Mouse (Mus musculus) thymus, postnatal 4 days (tissue): ENCODE data around the gene Dscam.
A peak's percentile ranks its signal among the peaks of the same experiment; 100 is the strongest.

ENCODE experiments used
- DNase-seq: peaks from one replicate; pipeline ENCODE4 v3.0.0; 2021

Dscam gene

DNA sequence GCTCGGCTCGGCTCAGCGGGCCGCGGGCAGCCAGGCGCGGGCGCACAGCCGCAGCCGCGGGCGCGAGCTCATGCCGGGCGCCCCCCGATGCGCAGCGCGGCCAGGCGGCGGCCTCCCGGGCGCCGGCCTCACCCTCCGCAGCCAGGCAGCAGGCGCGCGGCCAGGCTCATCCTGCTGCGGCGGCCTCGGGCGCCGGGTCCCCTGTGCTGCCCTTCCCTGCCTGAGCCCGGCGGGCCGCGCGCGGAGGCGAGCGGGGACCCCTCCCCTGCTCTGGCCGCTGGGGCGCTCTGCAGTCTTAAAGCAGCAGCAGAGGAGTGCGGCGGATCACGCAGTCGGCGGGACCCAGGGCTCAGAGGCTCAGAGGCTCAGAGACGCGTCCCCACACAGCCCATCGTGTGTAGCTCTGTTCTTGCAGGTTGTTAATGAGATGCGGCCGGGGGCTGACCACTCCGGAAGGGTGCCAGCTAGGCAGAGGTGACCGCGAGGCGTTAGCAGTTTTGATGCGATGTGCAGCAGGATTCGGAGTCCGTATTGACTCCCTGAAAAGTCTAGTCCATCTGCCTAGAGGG, at the start of gene Dscam:
Dscam (minus strand) TSS at position 240 of the 569 bp plus-strand sequence.
- peak; percentile 9 for DNase-seq

DNA sequence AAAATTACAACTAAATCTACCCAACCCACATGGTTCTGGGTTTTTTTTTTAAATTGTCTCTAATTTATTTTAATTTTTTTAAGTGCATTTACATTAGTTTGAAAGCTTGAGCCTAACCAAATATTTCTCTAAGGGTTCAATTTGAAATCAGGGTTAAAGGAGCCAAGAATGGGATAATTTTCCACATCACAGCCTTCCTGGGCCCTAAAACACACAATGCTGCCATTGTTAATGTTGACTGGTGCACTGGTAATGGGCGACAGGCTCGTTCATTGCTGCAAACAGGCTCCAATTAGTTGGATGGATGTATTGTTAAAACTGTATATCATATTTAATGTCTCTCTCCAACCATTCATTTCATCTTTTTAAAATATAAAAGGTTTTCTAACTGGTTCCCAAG, 48.8 kb upstream of the Dscam start:
- DNase-seq, result no peak

DNA sequence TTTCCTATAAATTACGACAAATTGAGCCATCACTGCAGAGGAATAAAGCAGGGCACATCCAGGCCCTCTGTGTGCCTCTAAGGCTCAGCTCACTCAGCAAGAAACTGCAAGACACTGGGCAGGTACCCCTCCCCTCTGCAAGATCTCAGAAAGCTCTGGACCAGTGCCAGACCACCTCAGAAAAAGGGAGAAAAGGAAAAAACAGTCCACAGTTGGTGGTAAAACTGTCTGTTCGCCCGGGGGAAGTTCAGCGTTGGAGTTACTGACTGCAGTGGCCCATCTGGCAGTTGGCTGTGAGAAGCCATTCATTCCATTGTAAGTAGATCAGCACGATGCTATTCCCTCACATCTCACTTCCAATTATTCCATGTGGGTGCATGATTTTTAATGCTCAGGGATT, 39.4 kb upstream of the Dscam start:
- DNase-seq, result no peak

DNA sequence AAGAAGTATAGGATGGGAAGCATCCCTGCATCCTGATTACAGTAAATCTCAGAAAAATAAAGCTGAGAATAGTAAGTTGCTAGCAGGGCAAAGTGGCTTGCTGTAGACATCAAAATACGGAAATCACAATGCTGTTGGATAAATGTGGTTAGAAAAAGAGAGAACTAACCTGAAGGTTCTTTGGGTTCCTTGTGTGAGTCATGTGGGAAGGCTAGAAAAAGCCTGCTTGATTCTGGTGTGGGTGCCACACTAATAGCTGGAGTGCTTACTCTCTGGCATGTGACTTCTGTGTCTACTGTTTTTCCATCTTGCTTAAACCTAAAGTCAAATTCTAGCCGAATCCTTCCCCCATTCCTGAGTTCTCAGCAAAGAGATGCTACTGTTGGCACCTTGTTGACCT, 37.7 kb upstream of the Dscam start:
- no peak for DNase-seq

DNA sequence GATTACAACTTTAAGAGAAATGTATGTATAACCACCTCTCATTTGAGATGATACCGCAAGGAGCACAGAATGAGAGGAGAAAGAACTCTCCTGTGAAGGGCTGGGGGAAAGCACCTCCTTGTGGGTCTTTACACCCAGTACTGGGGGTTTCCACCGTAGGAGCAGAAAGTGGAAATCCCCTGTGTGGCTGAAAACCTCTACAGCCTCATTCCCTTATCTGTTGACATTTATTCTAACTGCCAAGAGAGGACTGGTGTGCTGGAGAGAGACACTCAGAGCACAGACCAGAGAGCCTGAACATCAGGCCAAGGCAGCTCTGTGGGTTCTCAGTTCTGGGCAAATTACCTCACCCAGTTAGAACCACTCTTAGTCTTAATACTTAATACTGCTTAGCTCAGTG, 33.5 kb upstream of the Dscam start:
- DNase-seq, result no peak

DNA sequence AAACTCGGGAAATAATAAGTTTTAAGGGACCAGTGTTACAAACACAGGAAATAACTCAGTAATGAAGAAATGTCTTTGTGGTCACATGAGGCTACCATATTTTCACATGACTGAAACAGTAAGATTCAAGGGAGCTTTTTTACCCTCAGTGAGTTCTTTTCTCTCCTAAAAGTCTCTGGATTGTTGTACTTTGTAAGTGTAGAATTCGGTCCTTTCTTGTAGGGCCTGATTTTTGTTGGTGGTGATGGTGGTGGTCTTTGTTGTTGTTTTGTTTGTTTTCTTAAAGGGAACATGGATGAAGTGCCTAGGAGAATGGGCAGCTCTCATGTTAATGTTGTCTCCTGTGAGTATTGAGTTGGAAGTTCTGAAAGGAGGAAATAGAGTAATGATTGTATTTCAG, 33.0 kb upstream of the Dscam start:
- no peak for DNase-seq

DNA sequence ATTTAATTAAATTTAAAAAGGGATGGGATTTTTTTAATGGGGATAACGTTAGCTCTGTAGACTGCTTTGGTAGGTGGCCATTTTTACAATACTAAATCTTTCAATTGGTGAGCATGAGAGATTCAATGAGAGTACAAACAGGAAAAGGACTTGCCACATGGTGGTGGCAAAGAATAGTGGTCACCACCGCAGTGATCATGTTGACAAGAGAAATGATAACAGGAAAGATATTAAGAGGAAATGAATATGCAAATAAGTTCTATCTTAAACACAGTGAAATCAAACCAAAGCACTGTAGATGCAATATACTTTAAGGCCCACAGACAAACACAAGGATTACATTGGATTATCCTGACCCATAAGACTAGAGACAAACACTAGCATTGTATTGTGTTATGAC, 24.1 kb upstream of the Dscam start:
- no peak for DNase-seq

DNA sequence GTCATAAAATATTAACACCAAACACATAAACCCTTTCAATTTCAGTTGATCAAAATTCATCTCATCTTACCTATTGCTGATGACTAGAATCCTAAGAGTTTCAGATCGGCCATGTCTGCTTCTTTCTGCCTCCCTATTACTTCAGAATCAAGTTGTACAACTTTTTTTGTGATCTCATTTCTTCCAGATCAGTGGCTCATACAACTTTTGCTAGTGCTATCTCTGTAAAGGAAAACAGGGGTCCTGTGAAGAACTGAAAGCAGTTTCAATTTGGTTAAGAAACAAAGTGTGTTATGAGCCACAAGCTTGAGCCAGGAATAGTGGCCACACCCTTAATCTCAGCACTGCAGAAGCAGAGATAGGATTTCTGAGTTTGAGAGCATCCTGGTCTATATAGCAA, 23.6 kb upstream of the Dscam start:
- no peak for DNase-seq

DNA sequence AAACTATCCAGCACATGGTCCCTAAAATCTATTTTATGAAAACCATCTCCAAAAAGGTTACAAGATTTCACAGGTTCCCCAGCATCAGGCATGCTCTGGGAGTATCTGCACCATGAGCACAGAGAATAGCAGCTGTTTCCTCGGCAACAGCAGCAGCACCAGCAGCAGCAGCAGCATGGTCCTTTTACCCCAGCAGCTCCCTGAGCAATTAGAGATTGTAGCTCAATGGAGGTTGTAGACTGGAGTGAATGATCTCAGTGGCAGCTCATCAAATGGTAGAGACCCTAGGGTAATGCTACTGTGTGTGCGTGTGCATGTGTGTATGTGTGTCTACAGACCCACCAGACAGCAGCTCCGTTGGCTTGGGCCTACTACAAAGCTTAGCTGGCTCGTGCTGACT, 21.7 kb upstream of the Dscam start:
- DNase-seq, result no peak

DNA sequence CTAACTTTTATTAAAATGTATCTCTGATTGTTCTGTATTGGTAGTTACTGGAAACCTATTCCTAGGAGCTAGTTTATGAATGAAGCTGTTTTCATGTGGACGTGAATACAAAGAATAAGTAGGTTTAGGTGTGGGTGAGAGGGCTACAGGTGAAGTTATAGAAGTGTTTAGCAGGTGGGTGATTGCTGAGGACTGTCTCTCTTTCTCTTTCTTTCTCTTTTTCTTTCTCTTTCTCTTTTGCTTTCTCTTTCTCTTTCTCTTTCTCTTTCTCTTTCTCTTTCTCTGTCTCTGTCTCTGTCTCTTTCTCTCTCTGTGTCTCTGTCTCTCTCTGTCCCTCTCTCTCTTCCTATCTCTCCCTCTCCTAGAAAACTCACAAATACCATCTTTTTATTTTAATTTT, 20.1 kb upstream of the Dscam start:
- no peak for DNase-seq

DNA sequence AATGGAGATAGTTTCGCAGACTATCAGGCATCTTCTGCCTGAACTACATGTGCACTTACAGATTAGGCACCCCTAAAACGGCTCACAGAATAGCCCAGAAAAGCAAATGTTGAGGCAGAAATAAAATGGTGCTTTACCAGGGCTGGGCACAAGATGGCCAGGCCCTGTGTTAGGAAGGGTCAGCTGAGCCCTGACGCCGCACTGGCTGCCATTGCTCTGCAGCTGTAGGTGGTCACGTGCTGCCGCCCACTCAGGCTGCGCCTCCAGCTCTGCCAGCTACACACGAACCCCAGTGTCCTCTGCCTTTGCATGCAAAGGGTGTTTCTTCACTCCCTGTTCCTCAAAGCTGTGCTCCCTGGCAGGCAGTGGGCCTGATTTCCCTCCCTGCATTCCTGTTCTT, 948 bp upstream of the Dscam start:
- DNase-seq, result no peak

DNA sequence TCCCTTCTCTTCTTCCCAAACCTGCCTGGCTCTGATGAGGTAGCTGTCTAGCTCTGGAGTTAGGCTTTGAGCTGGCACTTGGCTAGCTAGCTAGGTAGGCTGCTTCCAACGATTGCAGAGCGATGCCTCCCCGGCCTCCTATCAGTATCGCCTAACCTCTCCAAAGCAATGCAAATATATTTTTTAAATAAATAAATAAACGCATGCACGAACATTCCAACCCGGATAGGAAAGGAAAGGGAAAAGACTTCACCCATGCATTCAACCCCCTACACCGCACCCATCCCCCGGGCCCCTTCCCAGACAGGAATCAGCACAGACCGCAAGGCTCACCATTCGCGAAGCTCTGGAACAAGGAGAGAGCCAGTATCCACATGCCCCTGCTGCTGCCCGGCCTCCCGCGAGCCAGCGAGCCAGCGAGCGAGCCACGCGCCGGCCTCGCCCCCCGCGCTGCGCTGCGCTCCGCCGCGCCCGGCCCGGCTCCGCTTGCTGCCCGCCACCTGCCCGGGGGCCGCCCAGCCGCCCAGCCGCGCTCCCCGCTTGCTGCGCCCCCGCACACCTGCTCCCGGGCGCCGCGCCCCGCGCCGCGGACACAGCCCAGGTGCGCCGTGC, 545 bp downstream of the Dscam start:
- DNase-seq, result no peak

DNA sequence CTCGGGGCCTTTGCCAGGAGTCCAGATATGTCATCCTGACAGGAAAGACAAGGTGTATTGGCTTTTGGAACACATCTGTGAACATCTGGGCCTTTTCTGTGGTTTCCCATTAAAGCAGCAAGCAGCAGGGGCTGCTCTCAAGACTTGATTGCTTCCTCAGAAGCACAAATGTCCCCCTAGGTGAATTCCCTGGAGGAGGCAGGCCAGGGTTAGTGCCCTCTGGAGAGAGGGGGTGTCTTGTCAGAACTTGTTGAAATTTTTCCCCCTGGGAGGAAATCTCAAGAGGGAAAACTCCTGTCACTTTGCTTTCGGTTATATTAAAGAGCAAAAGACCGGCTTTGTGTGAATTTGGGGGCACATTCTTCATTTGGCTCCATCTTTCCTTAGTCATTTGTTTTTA, 1.9 kb downstream of the Dscam start:
- DNase-seq, result no peak

DNA sequence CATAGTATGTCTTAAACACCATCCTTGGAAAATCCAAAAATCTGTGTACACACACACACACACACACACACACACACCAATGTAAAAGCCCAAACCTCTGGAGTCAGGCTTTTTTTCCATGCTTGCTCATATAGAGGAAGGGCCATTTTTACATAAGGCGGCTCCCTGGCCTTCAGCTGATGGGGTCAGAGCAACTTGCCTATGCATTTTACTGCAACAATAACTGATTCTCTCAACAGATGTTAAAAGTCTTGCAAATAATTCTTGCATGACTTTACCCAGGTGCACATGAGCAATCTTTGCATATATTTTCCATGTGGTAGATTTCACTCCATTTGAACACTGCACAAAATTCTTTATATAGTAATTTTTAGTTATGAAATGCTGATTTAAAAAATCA, 2.5 kb downstream of the Dscam start:
- DNase-seq, result no peak

DNA sequence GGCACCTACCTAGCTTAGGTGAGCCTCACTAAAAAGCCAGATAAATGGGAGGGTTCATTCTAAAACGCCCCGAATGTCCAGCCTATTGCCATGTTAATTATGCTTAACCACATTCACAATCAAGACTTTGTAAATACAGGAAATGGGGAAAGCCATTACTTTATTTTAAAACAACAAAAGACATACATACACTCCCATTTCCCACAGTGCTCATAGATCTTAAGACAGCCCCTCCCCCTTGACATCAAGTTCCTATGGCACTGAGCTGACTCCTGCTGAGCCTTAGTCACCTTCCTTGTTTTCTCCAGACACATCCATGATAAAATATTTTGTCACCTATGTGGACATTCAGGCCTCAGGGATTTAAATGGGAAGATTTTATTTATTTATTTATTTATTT, 4.4 kb downstream of the Dscam start:
- DNase-seq, result no peak

DNA sequence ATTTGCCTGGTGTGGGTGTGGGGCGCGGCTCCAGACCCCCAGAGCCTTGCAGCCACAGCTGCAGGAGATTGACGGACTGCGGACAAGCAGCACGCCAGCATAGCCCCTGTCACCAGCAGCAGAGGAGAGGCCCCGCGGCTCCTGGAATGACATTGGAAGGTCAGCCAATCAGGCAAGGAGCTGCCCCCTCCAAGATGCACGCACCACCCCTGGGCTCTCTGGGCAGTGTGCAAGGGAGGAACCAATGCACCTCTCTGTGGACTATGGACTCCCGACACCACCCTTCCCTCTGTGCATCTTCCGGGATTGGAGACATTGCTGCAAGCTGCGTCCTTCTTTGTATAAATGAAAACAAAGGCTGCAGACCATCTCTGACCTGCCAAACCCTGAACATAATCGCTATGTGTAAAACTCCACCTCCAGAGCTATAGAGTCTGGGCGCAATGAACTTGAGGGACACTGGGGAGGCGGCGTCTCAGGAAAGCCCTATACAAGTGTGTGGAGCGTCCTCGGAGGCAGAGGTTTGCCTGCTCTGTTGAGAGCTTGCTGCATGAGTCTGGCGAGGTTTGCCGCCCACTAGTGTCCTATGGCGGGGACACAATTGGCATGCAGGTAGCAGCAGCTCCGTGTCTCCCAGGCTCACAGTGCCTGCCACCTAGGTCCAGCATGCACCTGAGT, 5.0 kb downstream of the Dscam start:
- DNase-seq, result peak; percentile 31

DNA sequence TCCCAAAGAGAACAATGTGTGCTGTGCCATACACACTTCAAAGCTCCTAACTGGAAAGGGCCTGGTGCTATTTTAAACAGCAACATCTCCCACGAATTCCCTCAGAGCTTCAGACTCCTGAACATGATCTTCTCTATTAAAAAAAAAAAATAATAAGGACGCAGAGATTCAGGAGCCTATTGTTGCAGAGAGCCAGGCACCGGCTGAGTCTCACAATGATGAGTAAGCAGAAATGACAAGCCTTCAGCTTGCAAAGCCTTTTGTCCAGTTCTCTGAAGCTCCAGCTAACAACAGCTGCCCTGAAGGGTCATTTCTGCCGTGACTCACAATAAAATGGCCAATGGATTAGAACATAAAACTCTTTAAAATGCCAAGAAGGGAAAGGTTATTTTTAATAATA, 12.3 kb downstream of the Dscam start:
- no peak for DNase-seq

DNA sequence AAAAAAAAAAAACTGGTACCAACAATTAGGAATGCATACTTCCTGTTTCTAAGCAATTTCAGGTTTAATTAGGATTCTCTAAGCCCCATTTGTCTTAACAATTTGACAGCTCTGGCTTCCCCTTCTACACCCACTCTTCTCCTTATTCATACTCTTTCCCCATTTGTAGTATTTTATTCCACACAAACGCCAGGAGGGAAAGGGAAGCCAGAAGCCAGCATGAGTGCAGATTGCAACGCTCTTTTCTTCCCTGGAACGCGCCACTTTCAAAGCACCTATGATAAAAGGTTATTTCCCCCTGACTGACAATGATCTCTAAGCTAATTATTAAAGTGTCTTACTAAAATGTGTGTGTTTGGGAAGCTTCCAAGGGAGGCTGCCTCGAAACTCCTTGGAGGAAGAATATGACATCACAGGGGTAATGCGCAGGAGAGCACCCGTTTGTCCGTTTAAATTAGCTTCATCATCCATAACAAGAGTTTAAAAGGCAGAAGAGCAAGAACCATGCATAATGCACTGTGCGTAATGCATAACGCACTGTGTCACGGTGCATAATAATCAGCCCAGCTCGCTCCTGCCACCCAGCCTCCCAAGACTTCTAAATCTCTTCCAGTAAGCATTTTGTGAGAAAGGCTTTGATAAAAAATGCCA, 25.9 kb downstream of the Dscam start:
- DNase-seq, result no peak

DNA sequence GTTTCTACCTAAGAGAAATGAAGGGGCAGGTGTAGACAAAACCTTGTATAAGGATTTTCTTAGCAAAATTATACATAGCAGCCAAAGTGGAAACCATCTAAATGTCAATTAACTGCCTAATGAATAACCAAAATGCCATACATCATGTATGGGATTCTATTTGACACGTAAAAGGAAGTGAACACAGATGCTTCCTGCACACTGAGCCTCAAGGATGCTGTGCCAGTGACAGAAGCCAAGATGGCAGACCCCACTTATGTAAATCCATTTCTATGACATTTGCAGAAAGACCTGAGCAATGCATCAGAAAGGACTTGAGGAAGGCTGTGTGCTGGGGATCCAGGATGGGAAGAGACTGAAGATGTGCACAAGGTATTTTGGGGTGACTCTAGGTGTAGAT, 28.6 kb downstream of the Dscam start:
- DNase-seq, result no peak

DNA sequence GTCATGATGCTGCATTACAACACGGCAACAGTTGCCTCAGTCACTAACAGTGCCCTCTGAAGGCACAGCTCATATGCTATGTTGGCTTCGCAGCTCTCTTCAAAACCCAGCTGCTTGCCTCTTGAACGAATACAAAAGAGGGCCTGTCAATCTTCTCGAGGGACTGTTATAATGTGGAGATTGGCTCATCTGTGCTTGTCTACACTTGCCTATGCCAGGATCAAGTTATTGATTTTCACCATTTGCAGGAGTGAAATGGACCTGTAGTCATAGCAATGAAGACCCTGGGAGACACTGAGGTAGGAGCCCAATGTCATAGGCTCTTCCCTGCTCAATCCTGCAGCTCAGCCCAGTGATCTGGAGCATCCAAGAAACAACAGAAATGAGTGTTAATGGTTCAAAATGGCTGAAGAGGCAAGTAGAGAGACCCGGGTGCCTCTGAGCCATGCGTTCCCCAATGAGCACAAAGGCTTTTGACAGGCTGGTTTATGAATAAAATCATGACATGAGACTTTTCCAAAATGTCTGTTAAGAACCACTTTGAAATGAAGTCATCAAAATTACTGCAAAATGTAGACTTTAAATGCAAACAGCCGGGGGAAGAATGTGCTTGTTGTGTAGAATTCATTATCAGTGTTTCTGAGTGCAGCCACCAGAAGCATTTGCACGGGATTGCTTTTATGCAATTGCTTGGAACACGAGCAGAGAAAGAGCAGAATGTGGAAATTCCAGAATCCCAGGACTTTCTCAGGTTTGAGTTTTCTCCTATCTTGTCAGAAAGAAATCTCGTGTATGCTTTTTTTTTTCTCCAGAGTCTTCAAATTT, 35.3 kb downstream of the Dscam start:
- no peak for DNase-seq

DNA sequence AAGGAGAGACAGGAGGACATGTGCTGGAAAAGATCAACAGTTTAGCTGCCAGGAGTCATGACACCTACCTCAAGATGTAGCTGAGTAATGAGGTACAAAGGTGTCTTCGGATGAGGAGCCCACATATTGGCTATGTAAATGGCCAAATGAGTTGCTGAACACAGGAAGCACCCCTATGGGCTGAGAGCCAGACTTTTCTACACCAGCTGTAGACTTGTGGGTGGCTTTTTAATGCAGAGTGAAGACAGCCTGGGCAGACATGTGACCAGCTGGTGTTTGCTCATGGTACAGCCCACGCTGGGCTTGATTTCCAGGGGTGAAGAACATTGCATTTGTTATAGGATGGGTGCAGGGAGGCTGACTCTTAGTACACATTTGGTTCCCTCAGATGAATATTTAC, 43.3 kb downstream of the Dscam start:
- no peak for DNase-seq

DNA sequence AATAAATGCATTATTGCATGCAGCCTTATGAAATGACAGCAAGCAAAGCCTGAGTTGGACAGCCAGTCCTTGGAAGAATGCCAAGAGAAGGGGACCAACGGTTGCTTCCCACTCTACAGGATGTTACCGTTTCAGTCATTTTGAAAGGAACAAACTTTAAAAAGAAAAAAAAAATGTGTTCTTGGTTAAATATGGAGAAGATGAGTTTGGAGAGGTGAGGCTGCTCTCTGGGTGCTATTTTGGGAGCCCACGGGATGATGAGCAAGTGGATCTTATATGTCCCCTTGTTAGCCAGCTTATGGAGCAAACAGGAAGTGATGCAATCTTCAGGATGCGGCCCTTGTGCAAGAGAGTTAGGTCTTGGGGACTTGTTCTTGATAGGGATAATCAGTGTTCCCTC, 60.5 kb downstream of the Dscam start:
- DNase-seq, result no peak

DNA sequence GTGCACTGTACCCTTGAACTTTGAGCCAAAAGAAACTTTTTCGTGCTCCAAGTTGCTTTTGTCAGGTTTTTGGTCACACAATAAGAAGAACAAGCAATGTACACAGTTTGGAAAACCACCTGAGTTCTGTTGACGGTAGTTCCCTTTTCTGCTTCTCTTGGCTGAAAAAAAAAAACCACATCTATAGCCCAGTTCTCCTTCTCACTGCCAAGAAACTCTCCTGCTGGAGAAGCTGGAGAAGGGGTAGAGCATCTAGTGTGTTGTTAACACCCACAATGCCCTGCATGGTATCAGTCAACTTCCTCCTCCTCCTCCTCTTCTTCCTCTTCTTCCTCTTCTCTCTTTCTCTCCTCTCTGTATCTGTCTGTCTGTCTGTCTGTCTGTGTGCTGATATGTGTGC, 65.3 kb downstream of the Dscam start:
- DNase-seq, result no peak

DNA sequence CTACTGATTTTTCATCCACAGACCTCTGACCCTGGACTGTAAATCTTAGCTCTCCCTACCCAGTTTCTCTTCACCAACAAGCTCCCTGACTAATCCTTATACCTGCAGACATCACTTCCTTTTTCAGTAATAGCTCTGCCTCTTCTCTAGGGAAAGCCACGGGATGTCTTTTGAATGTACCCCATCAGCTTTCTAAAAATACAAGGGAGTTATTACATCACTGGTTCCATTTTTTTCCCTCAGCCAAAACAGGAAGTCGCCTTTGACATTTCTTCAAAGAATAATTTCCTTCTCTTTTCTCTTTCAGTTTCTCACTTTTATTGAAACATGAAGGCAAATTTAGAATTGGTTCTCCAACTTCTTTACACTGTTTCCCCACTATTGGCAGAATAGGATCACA, 67.5 kb downstream of the Dscam start:
- no peak for DNase-seq
